Mouse (Mus musculus): ENCODE measurements around the gene Mgat5. TPM values are rescaled to one million over a fixed set of nuclear protein-coding genes. Genes with fewer than 3 reads are reported as not detected.
A peak's percentile ranks its signal among the peaks of the same experiment; 100 is the strongest.

Gene Mgat5
- polyA plus RNA-seq, 1 experiment from 2014 or later = 22.2 TPM

- Histone ChIP-seq H3K9me3 (ENCODE audit: control insufficient read depth, low read length) (no peaks in the 10 kb centered on the region), H3K4me2 (ENCODE audit: low read depth, low read length) (no peak overlapping the region), H3K4me1 (ENCODE audit: control insufficient read depth, insufficient read depth, low read length) (peaks cover 4% of the 10 kb centered on the region; the same call in 1 of the 2 replicates), H3K4me3 (ENCODE audit: low read depth, low read length) (no peak overlapping the region), H3K27ac (ENCODE audit: low read depth, low read length) (no peak overlapping the region), H3K9ac (replicated peaks; ENCODE audit: low read depth, low read length) (no peak overlapping the region), H3K36me3 (ENCODE audit: control insufficient read depth, insufficient read depth, low read length) (no peaks in the 10 kb centered on the region), H3K27me3 (ENCODE audit: control insufficient read depth, insufficient read depth, low read length) (no peaks in the 10 kb centered on the region)
- WGBS = 31% methylated on average over 7 of the region's 7 CpGs
- ATAC-seq (ENCODE audit: low read depth) = no peak
Measured at GRCm38 (mm10) chr1:127419581-127419980, 214.8 kb downstream of the Mgat5 start.

- ATAC-seq (ENCODE audit: low read depth) = 0 out of 2 replicates have a peak, but pooled peaks have one; percentile 32
- Histone ChIP-seq H3K9ac (replicated peaks; ENCODE audit: low read depth, low read length) (no peak overlapping the region), H3K4me2 (ENCODE audit: low read depth, low read length) (no peak overlapping the region), H3K9me3 (ENCODE audit: control insufficient read depth, low read length) (no peaks in the 10 kb centered on the region), H3K27me3 (ENCODE audit: control insufficient read depth, insufficient read depth, low read length) (no peaks in the 10 kb centered on the region), H3K36me3 (ENCODE audit: control insufficient read depth, insufficient read depth, low read length) (no peaks in the 10 kb centered on the region), H3K4me3 (ENCODE audit: low read depth, low read length) (no peak overlapping the region), H3K4me1 (ENCODE audit: control insufficient read depth, insufficient read depth, low read length) (peaks cover 6% of the 10 kb centered on the region), H3K27ac (ENCODE audit: low read depth, low read length) (no peak overlapping the region)
- 42% methylated on average over 13 of the region's 13 CpGs for WGBS
Measured at GRCm38 (mm10) chr1:127420383-127420782, 215.6 kb downstream of the Mgat5 start.

GRCm38 (mm10) chr1:127420795-127421194 is 216.0 kb downstream of the Mgat5 start:
- ATAC-seq (ENCODE audit: low read depth) = 0 out of 2 replicates have a peak, but pooled peaks have one; percentile 24
- H3K4me2 ChIP-seq (ENCODE audit: low read depth, low read length) = no peak overlapping the region
- no peak overlapping the region for H3K9ac ChIP-seq (replicated peaks; ENCODE audit: low read depth, low read length)
- H3K36me3 ChIP-seq (ENCODE audit: control insufficient read depth, insufficient read depth, low read length) = no peaks in the 10 kb centered on the region
- no peaks in the 10 kb centered on the region for H3K9me3 ChIP-seq (ENCODE audit: control insufficient read depth, low read length)
- 67% methylated on average over 15 of the region's 15 CpGs for WGBS
- peaks cover 6% of the 10 kb centered on the region for H3K4me1 ChIP-seq (ENCODE audit: control insufficient read depth, insufficient read depth, low read length)
- no peaks in the 10 kb centered on the region for H3K27me3 ChIP-seq (ENCODE audit: control insufficient read depth, insufficient read depth, low read length)
- H3K4me3 ChIP-seq (ENCODE audit: low read depth, low read length) = no peak overlapping the region
- no peak overlapping the region for H3K27ac ChIP-seq (ENCODE audit: low read depth, low read length)

- H3K27ac ChIP-seq (ENCODE audit: low read depth, low read length) = no peak overlapping the region
- no peak overlapping the region for H3K4me2 ChIP-seq (ENCODE audit: low read depth, low read length)
- H3K9ac ChIP-seq (replicated peaks; ENCODE audit: low read depth, low read length) = no peak overlapping the region
- H3K27me3 ChIP-seq (ENCODE audit: control insufficient read depth, insufficient read depth, low read length) = no peaks in the 10 kb centered on the region
- WGBS = 67% methylated on average over 4 of the region's 4 CpGs
- H3K9me3 ChIP-seq (ENCODE audit: control insufficient read depth, low read length) = no peaks in the 10 kb centered on the region
- ATAC-seq (ENCODE audit: low read depth) = no peak
- H3K36me3 ChIP-seq (ENCODE audit: control insufficient read depth, insufficient read depth, low read length) = no peaks in the 10 kb centered on the region
- peaks cover 6% of the 10 kb centered on the region for H3K4me1 ChIP-seq (ENCODE audit: control insufficient read depth, insufficient read depth, low read length)
- H3K4me3 ChIP-seq (ENCODE audit: low read depth, low read length) = no peak overlapping the region
Measured at GRCm38 (mm10) chr1:127422565-127422964, 217.8 kb downstream of the Mgat5 start.

GRCm38 (mm10) chr1:127425021-127425532 is 220.3 kb downstream of the Mgat5 start:
- H3K9ac ChIP-seq (replicated peaks; ENCODE audit: low read depth, low read length) = no peak overlapping the region
- H3K4me1 ChIP-seq (ENCODE audit: control insufficient read depth, insufficient read depth, low read length) = peaks cover 6% of the 10 kb centered on the region
- 47% methylated on average over 6 of the region's 6 CpGs for WGBS
- H3K36me3 ChIP-seq (ENCODE audit: control insufficient read depth, insufficient read depth, low read length) = no peaks in the 10 kb centered on the region
- H3K27ac ChIP-seq (ENCODE audit: low read depth, low read length) = no peak overlapping the region
- no peak overlapping the region for H3K4me2 ChIP-seq (ENCODE audit: low read depth, low read length)
- no peaks in the 10 kb centered on the region for H3K9me3 ChIP-seq (ENCODE audit: control insufficient read depth, low read length)
- H3K4me3 ChIP-seq (ENCODE audit: low read depth, low read length) = no peak overlapping the region
- peak; percentile 16; the same call in 1 of the 2 replicates for ATAC-seq (ENCODE audit: low read depth)
- no peaks in the 10 kb centered on the region for H3K27me3 ChIP-seq (ENCODE audit: control insufficient read depth, insufficient read depth, low read length)

- WGBS = 76% methylated on average over 7 of the region's 7 CpGs
- Histone ChIP-seq H3K36me3 (ENCODE audit: control insufficient read depth, insufficient read depth, low read length) (no peaks in the 10 kb centered on the region), H3K4me3 (ENCODE audit: low read depth, low read length) (no peak overlapping the region), H3K27ac (ENCODE audit: low read depth, low read length) (no peak overlapping the region), H3K4me1 (ENCODE audit: control insufficient read depth, insufficient read depth, low read length) (no peaks in the 10 kb centered on the region), H3K4me2 (ENCODE audit: low read depth, low read length) (no peak overlapping the region), H3K27me3 (ENCODE audit: control insufficient read depth, insufficient read depth, low read length) (no peaks in the 10 kb centered on the region), H3K9ac (replicated peaks; ENCODE audit: low read depth, low read length) (no peak overlapping the region), H3K9me3 (ENCODE audit: control insufficient read depth, low read length) (no peaks in the 10 kb centered on the region)
- ATAC-seq (ENCODE audit: low read depth) = no peak
Measured at GRCm38 (mm10) chr1:127430290-127430689, 225.5 kb downstream of the Mgat5 start.

GRCm38 (mm10) chr1:127434829-127435228 is 230.0 kb downstream of the Mgat5 start:
- Histone ChIP-seq H3K4me3 (ENCODE audit: low read depth, low read length) (no peak overlapping the region), H3K36me3 (ENCODE audit: control insufficient read depth, insufficient read depth, low read length) (no peaks in the 10 kb centered on the region), H3K4me2 (ENCODE audit: low read depth, low read length) (no peak overlapping the region), H3K27me3 (ENCODE audit: control insufficient read depth, insufficient read depth, low read length) (no peaks in the 10 kb centered on the region), H3K27ac (ENCODE audit: low read depth, low read length) (no peak overlapping the region), H3K9me3 (ENCODE audit: control insufficient read depth, low read length) (no peaks in the 10 kb centered on the region), H3K4me1 (ENCODE audit: control insufficient read depth, insufficient read depth, low read length) (no peaks in the 10 kb centered on the region), H3K9ac (replicated peaks; ENCODE audit: low read depth, low read length) (no peak overlapping the region)
- 80% methylated on average over 4 of the region's 4 CpGs for WGBS
- no peak for ATAC-seq (ENCODE audit: low read depth)

GRCm38 (mm10) chr1:127437091-127437490 is 232.3 kb downstream of the Mgat5 start:
- Histone ChIP-seq H3K36me3 (ENCODE audit: control insufficient read depth, insufficient read depth, low read length) (no peaks in the 10 kb centered on the region), H3K9ac (replicated peaks; ENCODE audit: low read depth, low read length) (no peak overlapping the region), H3K4me3 (ENCODE audit: low read depth, low read length) (no peak overlapping the region), H3K9me3 (ENCODE audit: control insufficient read depth, low read length) (no peaks in the 10 kb centered on the region), H3K27ac (ENCODE audit: low read depth, low read length) (no peak overlapping the region), H3K4me1 (ENCODE audit: control insufficient read depth, insufficient read depth, low read length) (no peaks in the 10 kb centered on the region), H3K27me3 (ENCODE audit: control insufficient read depth, insufficient read depth, low read length) (no peaks in the 10 kb centered on the region), H3K4me2 (ENCODE audit: low read depth, low read length) (no peak overlapping the region)
- 73% methylated on average over 6 of the region's 6 CpGs for WGBS
- no peak for ATAC-seq (ENCODE audit: low read depth)

GRCm38 (mm10) chr1:127439452-127439891 is 234.7 kb downstream of the Mgat5 start:
- H3K4me2 ChIP-seq (ENCODE audit: low read depth, low read length) = no peak overlapping the region
- 81% methylated on average over 9 of the region's 9 CpGs for WGBS
- no peak overlapping the region for H3K4me3 ChIP-seq (ENCODE audit: low read depth, low read length)
- no peaks in the 10 kb centered on the region for H3K9me3 ChIP-seq (ENCODE audit: control insufficient read depth, low read length)
- H3K4me1 ChIP-seq (ENCODE audit: control insufficient read depth, insufficient read depth, low read length) = peaks cover 4% of the 10 kb centered on the region; the same call in 1 of the 2 replicates
- H3K27ac ChIP-seq (ENCODE audit: low read depth, low read length) = no peak overlapping the region
- H3K9ac ChIP-seq (replicated peaks; ENCODE audit: low read depth, low read length) = no peak overlapping the region
- no peak for ATAC-seq (ENCODE audit: low read depth)
- no peaks in the 10 kb centered on the region for H3K36me3 ChIP-seq (ENCODE audit: control insufficient read depth, insufficient read depth, low read length)
- no peaks in the 10 kb centered on the region for H3K27me3 ChIP-seq (ENCODE audit: control insufficient read depth, insufficient read depth, low read length)
